Mouse (Mus musculus) spleen, adult 2 months (tissue): Measurements from ENCODE around the gene Pde8a. TPM values are rescaled to one million over a fixed set of nuclear protein-coding genes. Genes with fewer than 3 reads are reported as not detected.

Experiments
- DNase-seq, 2 experiments: peaks; one replicate each; pipeline versions ENCODE4 v3.0.0 to v3.0.0-alpha.2; 2012 to 2021; ENCODE audit warnings: low spot score in 2 of 2, low read depth in 1 of 2
- H3K27ac ChIP-seq: fragments of 200-500 bp; 2 replicates; pipeline ENCODE4 v1.5.1; 2012; ENCODE audit warnings: low read length, inconsistent platforms; ENCODE audit not compliant: insufficient read depth
- H3K27me3 ChIP-seq: fragments of 200-500 bp; 2 replicates; pipeline ENCODE4 v1.6.1; 2012; ENCODE audit warnings: mild to moderate bottlenecking, moderate library complexity, low read length, inconsistent platforms; ENCODE audit not compliant: control insufficient read depth, insufficient read depth
- H3K36me3 ChIP-seq: fragments of 200-500 bp; 2 replicates; pipeline ENCODE4 v1.6.1; 2012; ENCODE audit warnings: mild to moderate bottlenecking, low read length, inconsistent platforms; ENCODE audit not compliant: control insufficient read depth, insufficient read depth
- H3K4me1 ChIP-seq: fragments of 200-500 bp; 2 replicates; pipeline ENCODE4 v1.6.1; 2011; ENCODE audit warnings: inconsistent platforms; ENCODE audit not compliant: control insufficient read depth, insufficient read depth, insufficient read length
- H3K4me3 ChIP-seq: fragments of 200-500 bp; 2 replicates; pipeline ENCODE4 v1.5.1; 2011; ENCODE audit warnings: mild to moderate bottlenecking, inconsistent platforms; ENCODE audit not compliant: insufficient read depth, insufficient read length; ENCODE audit errors: extremely low read depth
- CTCF ChIP-seq: fragments of 200-500 bp; IDR thresholded peaks from 2 replicates; pipeline ENCODE4 v1.5.1; 2011; ENCODE audit warnings: mild to moderate bottlenecking, inconsistent platforms; ENCODE audit not compliant: insufficient read depth, insufficient read length, insufficient replicate concordance; ENCODE audit errors: extremely low read depth
- POLR2A ChIP-seq: fragments of 200-500 bp; IDR thresholded peaks from 2 replicates; pipeline ENCODE4 v1.6.1; 2011; ENCODE audit warnings: low read depth, low read length, inconsistent platforms
- WGBS: fragments of 180-500 bp; shearing (Covaris S2); methylation state at CpG from one replicate; pipeline ENCODE4 v1.1.7; 2018; 5-methylcytosine and 5-hydroxymethylcytosine counted together
- polyA plus RNA-seq: library from polyadenylated mRNA; depleted of rRNA; stranded (reverse); fragments of >200 nt; gene quantifications from 2 replicates; pipeline ENCODE4 v1.2.3, GENCODE M21; 2012; rRNA removed

The Pde8a gene
- polyA plus RNA-seq, 1 experiment = 5.5 TPM

DNA sequence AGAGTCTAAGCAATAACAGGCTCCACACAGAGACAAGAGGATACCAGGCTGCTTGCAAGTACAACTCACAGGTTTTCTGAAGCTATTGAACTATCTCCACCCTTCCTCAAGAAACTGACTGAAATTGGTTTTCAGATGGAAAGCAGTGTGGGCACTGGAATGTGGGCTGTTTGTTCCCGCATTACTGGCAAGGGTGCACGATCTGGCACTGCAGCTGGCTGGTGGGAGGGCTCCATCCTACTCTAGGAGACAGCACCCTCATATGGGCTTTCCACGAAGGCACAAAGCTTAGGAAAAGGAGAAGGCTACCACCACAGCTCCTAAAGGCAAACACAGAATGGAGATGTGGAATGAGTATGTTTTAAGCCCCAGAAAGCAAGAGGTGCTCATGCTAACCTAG, 156.3 kb downstream of the Pde8a start:
- DNase-seq = no peak

DNA sequence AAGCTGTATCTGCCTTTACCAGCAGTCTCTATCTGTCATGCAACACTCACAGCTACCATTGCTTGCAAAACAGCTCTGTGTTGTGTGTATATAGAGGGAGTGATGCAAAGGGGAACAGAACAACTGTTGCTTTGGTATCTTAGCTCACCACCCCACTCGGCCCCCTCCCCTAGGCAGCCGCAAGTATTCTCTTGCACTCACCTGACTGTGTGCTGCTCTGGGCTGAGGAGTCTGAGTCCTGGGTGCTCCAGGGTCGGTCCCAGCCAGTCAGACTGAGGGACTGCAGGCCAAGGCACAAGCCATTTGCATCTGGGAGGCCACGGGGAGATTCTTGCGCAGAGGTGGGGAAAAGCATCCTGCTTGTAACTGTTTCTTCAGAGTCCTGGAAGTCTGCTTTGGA, 158.4 kb downstream of the Pde8a start:
- H3K4me1 ChIP-seq = no peaks in the 10 kb centered on the region
- H3K36me3 ChIP-seq = no peaks in the 10 kb centered on the region
- DNase-seq = no peak
- TF ChIP-seq POLR2A = no peak
- H3K4me3 ChIP-seq = no peak overlapping the region
- no peak overlapping the region for H3K27ac ChIP-seq
- WGBS = 58% methylated on average over 5 of the region's 5 CpGs
- no peaks in the 10 kb centered on the region; the same call in 1 of the 2 replicates for H3K27me3 ChIP-seq

More for the DNA sequence above, 156.3 kb downstream of the Pde8a start:
- H3K4me3 ChIP-seq = no peak overlapping the region
- 79% methylated on average over 3 of the region's 3 CpGs for WGBS
- H3K27me3 ChIP-seq = peaks cover 1% of the 10 kb centered on the region; the same call in 1 of the 2 replicates
- no peak overlapping the region for H3K27ac ChIP-seq
- H3K4me1 ChIP-seq = no peaks in the 10 kb centered on the region
- H3K36me3 ChIP-seq = no peaks in the 10 kb centered on the region
- no peak for TF ChIP-seq CTCF
- no peak for TF ChIP-seq POLR2A

DNA sequence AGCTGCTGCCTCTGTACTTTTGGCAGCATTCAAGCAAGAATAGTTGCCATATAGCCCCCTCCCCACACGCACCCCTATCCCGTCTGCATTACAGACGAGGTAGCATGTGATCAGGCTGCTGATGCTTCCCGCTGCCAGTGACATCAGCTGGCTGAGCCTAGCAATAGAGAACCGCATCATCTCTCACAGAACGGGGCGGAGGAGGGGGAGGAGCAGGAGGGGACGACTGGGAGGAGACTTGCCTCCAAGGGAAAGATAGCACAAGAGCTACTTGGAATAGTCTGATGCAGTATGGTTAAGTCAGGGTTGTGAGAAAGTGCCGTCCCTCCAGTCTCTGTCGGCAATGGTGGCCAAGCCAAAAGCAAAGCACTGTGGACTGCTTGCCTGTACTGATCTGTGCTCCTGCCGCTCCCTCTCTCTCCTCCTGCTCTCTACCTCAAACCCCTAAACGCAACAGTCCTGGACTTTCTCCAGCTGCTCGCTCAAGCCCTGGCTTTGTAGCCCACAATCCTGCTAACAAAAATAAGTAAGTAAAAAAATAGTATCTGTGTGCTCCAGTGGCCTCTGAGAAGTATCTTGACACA, 159.0 kb downstream of the Pde8a start:
- WGBS = 25% methylated on average over 13 of the region's 13 CpGs
- H3K27ac ChIP-seq = no peak overlapping the region
- TF ChIP-seq CTCF (no peak), POLR2A (no peak)
- H3K27me3 ChIP-seq = no peaks in the 10 kb centered on the region; the same call in 1 of the 2 replicates
- H3K4me3 ChIP-seq = no peak overlapping the region
- no peaks in the 10 kb centered on the region for H3K36me3 ChIP-seq
- no peaks in the 10 kb centered on the region for H3K4me1 ChIP-seq
- DNase-seq = no peak

DNA sequence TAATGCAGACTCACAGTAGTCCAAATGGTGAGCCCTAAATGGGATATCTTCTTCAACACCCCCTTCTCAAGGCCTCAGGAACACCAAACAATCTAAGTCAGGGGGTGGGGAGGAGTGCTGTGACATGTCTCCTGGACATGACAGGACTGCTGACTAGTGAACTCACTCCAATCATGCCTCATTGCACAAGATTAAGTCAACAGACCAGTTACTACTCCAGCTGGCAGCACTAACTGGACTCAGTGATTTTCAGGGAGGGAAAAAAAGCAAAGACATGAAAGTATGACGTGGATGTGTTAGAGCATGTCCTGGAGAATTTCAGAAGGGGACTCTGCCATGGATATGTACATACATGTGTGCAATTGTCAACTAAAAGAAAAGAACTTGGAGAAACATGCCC, 166.0 kb downstream of the Pde8a start:
- TF ChIP-seq POLR2A (no peak), CTCF (no peak)
- Histone ChIP-seq H3K4me1 (no peaks in the 10 kb centered on the region), H3K4me3 (no peak overlapping the region), H3K27ac (no peak overlapping the region), H3K27me3 (no peaks in the 10 kb centered on the region), H3K36me3 (no peaks in the 10 kb centered on the region)
- DNase-seq = no peak
- 86% methylated on average over 1 of the region's 1 CpGs for WGBS

Other genes starting within 250 kb of the Pde8a start
- 24.7 and 28.1 TPM in 2 replicates for gene Zfp592, start 219.9 kb upstream of the Pde8a start, polyA plus RNA-seq
- gene Alpk3, start 156.0 kb upstream of the Pde8a start, polyA plus RNA-seq = 0.12 TPM in 2 replicates
- gene Slc28a1, start 98.8 kb upstream of the Pde8a start, polyA plus RNA-seq = 0.07 and 0.12 TPM in 2 replicates
- 776 and 827 TPM in 2 replicates for gene Rps17, start 131.7 kb downstream of the Pde8a start, polyA plus RNA-seq
- 0.66 and 1.1 TPM in 2 replicates for gene Cpeb1, start 241.9 kb downstream of the Pde8a start, polyA plus RNA-seq